Mouse (Mus musculus): Measurements from ENCODE around the gene Gnat3.
A peak's percentile ranks its signal among the peaks of the same experiment; 100 is the strongest.

Gene Gnat3

DNA sequence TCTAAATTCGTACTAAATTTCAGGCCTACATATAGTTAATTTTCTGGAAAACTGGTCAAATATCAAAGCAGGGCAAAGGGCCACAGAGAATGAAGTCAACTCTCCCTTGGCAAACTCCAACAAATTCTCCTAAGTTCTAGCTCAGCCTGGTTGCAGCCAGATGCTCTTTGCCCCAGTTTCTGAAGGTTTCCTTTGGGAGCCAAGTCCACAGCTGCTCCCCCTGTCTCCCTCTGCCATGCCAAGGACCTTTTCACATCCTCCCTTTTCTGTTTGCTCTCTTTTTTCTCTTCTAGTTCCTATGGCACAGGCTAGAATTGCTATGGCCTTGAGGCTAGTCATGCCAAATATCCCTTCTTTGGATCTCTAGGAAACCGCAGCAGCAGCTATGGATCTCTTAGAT is 43.8 kb downstream of the Gnat3 start:
- DNase-seq (ENCODE audit: low read depth, low spot score) = no peak

DNA sequence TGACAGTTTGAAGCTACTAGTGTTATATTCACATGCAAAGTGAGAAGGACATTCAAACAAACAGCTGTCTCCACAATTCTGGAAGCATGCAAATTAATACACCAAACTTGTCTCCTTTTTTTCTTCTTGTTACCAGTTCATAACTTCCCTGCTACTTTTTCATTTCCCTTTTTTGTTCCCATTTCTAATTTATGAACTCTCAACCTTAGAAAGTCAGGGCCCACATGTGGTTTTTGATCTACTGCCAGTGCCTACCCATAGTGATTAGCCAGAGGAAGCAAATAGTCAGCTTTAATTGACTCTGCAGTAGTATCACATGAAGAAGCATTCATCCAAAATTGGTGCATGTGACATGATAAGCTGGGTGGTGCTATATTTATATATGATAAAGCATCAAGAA is 44.7 kb downstream of the Gnat3 start:
- no peak for DNase-seq (ENCODE audit: low read depth, low spot score)

- DNase-seq (ENCODE audit: low read depth, low spot score) = no peak
Observed at GRCm38 (mm10) chr5:18010301-18010700, 48.0 kb downstream of the Gnat3 start.

DNA sequence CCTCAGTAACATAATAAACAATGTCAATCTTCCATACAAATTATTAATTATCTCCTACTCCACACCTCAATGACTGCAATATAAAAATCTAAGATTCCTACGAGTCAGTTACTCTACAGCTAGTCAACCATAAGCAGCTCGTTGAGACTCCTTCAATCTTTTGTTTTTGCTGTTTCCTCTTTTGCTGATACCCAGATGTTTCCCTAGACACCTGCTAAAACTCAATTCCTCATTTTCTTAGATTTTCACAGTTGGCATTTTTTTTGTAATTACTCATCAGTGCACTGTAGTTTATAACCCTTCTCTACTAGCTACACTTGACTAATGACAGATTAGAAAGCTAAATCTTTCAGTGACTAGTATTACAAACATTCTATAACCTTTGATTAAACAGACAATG is 50.8 kb downstream of the Gnat3 start:
- no peak for DNase-seq (ENCODE audit: low read depth, low spot score)

- no peak for DNase-seq (ENCODE audit: low read depth, low spot score)
Observed at GRCm38 (mm10) chr5:18014209-18014829, 52.0 kb downstream of the Gnat3 start.

DNA sequence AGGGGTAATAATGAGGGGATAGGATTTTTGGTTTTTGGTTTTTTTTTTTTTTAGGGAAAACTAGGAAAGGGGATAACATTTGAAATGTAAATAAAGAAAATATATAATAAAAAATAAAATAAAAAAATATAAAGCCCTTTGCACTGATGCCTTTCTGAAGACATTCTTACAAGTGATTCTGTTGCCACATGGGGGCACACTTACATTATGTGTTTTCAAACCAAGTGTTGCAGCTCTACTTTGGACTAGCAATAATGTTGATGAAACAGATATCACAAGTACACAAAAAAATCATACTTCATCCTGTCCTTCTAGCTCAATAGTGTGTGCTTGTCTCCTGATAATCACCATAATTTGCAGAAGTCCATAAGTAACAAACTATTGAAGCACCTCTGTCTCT is 61.0 kb downstream of the Gnat3 start:
- peak; percentile 28 for DNase-seq (ENCODE audit: low read depth, low spot score)

DNA sequence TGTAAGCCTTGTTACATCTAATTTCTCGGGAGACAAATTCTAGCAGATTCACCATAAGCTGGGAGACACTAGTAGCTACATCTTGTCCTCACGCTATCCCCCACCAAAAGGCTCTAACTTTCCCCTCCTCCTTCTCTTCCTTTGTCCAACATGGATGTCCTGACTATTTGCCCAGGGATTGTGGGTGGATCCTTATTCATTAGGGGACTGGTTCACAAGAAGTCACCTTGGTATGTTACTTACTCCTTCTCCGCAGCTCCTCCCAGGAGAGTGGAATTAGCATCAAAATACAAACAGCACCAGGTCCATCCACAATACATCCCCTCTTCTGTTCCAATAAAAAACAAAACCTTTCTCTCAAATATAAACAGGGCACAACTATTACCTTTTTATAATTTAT is 65.2 kb downstream of the Gnat3 start:
- no peak for DNase-seq (ENCODE audit: low read depth, low spot score)

- DNase-seq (ENCODE audit: low read depth, low spot score) = peak; percentile 42
Observed at GRCm38 (mm10) chr5:18035848-18036638, 73.7 kb downstream of the Gnat3 start.

DNA sequence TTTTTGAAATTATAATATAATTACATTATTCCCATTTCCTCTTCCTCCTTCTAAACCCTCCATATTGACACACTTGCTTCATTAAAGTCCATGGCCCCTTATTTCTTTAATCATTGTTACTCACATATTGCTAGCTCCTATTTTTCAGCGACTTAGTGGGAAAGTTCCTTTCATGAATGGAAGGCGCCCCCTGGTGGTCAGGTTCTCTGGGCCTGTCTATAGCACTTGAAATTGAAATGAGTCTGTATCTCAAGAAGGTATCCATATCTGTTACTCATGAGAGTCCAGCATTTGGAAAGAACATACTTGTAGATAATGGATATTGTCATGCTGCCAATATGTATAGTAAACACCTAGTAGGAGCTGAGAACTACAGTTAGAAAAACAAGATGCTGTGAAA is 80.7 kb downstream of the Gnat3 start:
- DNase-seq (ENCODE audit: low read depth, low spot score) = peak; percentile 38

DNA sequence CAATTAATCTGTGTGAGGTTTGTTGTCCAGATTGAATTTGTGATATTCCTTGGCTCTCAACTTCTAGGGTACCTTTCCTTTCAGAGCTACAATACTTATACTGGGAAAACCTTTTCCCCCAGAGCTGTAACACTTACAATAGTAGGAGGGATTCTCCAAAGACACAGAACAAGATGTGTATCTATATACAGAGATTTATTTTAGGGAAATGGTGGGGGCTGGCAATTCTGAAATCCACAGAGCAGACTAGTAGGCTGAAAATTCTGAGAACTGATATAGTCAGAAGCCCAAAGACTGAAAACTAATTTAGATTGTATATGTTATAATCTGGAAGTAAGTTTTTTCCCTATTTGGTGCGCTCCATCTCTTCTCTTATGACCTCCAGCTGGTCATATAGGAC is 86.5 kb downstream of the Gnat3 start:
- peak; percentile 21 for DNase-seq (ENCODE audit: low read depth, low spot score)

- no peak for DNase-seq (ENCODE audit: low read depth, low spot score)
Observed at GRCm38 (mm10) chr5:18055323-18055722, 93.0 kb downstream of the Gnat3 start.

Data from telencephalon, adult 2 months (tissue).